Comparison of ENCODE assay signal across 8 mouse cellular contexts in the genomic region with DNA sequence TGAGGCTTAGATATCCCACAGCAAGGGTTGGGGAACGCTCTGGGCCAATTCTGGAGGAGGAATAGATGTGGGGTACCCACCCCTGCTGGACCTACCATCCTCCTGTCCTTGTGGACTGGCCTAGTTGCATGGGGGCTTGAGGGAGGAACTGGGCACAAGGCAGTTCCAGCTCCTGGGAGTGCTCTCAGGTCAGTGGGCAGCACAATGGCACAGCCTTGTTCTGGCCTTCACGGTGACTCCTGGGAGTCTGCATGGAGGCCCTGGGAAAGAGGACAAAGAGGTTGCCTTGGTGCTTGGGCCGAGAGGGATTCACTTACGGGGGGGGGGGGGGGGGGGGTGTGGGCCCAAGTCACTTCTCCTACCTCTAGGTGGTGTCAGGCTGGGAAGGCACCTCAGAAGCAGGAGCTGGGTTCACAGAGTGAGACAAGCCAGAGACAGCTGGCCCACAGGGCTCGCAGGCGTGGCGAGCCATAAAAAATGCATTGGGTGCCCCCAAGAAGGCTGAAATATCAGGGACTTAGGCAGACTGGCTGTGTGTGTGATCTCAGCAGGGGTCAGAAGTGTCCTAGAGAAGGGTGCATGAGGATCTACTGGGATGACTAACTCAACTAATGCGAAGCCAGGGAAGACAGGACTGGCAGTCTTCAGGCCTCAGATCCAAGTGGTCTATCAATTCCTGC.
DNase-seq lines count a peak whose midpoint lies in the region; ATAC-seq lines count a peak whose summit lies in the region.

No protein-coding gene starts in this region.

- H3K9me3 ChIP-seq in forebrain, embryonic 13.5 days (replicated peaks), result no peaks in the 10 kb centered on the region
- H3K9me3 ChIP-seq in kidney, embryonic 15.5 days (replicated peaks), result no peaks in the 10 kb centered on the region
- H3K9me3 ChIP-seq in midbrain, embryonic 16.5 days (replicated peaks; ENCODE audit: control insufficient read depth, low read length, poor library complexity, severe bottlenecking), result no peaks in the 10 kb centered on the region

- WGBS in forebrain, embryonic 13.5 days, result 14% methylated on average over 6 of the region's 8 CpGs
- 22% methylated on average over 8 of the region's 8 CpGs for whole genome bisulfite sequencing in kidney, embryonic 15.5 days
- 10% methylated on average over 7 of the region's 8 CpGs for WGBS in midbrain, embryonic 16.5 days

- H3K9ac ChIP-seq in forebrain, embryonic 13.5 days, result peak overlapping the region; percentile 83
- H3K9ac ChIP-seq in kidney, embryonic 15.5 days, result peak overlapping the region; percentile 65
- H3K9ac ChIP-seq in midbrain, embryonic 16.5 days (ENCODE audit: low read depth, low read length), result peak overlapping the region; percentile 72

- DNase-seq in gastrocnemius, postnatal 25 days, result peak; percentile 48
- no peak for DNase-seq in gastrocnemius, adult 8-10 months (ENCODE audit: low spot score in 2 of 2)
- DNase-seq in adrenal gland, postnatal 14 days, result peak; percentile 62
- no peak for DNase-seq in left cerebral cortex, adult 11 months (ENCODE audit: low spot score)
- no peak for DNase-seq in left cerebral cortex, postnatal 4 days

- ATAC-seq in forebrain, embryonic 13.5 days, result no peak
- ATAC-seq in kidney, embryonic 15.5 days (replicated peaks; ENCODE audit: low FRiP score), result no peak
- no peak for ATAC-seq in midbrain, embryonic 16.5 days

- peak overlapping the region; percentile 72 for H3K4me2 ChIP-seq in forebrain, embryonic 13.5 days
- H3K4me2 ChIP-seq in kidney, embryonic 15.5 days, result peak overlapping the region; percentile 62
- peak overlapping the region; percentile 68 for H3K4me2 ChIP-seq in midbrain, embryonic 16.5 days (ENCODE audit: low read length)

- no peaks in the 10 kb centered on the region for H3K36me3 ChIP-seq in forebrain, embryonic 13.5 days (ENCODE audit: poor library complexity, severe bottlenecking)
- no peaks in the 10 kb centered on the region for H3K36me3 ChIP-seq in kidney, embryonic 15.5 days
- H3K36me3 ChIP-seq in midbrain, embryonic 16.5 days (ENCODE audit: control insufficient read depth, insufficient read depth, low read length), result no peaks in the 10 kb centered on the region

- no peaks in the 10 kb centered on the region for H3K27me3 ChIP-seq in forebrain, embryonic 13.5 days
- no peaks in the 10 kb centered on the region for H3K27me3 ChIP-seq in kidney, embryonic 15.5 days
- no peaks in the 10 kb centered on the region for H3K27me3 ChIP-seq in midbrain, embryonic 16.5 days (ENCODE audit: control insufficient read depth, insufficient read depth, low read depth, low read length)

- intact Hi-C loops in left cerebral cortex, postnatal 4 days (cut with DNase I), result loop anchor here (5.0 to 10.0 kb wide), 2 partner anchors 68 to 245 kb away; partner anchors contain the start of gene Ier5l

- peaks cover 86% of the 10 kb centered on the region for H3K4me1 ChIP-seq in forebrain, embryonic 13.5 days
- H3K4me1 ChIP-seq in kidney, embryonic 15.5 days, result peaks cover 86% of the 10 kb centered on the region
- H3K4me1 ChIP-seq in midbrain, embryonic 16.5 days (ENCODE audit: control insufficient read depth, insufficient read depth, low read length), result peaks cover 79% of the 10 kb centered on the region

- peak overlapping the region; percentile 31 for H3K4me3 ChIP-seq in forebrain, embryonic 13.5 days
- H3K4me3 ChIP-seq in kidney, embryonic 15.5 days (replicated peaks), result peak overlapping the region; percentile 31
- peak overlapping the region; percentile 25; the same call in 1 of the 2 replicates for H3K4me3 ChIP-seq in midbrain, embryonic 16.5 days (ENCODE audit: low read depth, low read length)

- peak overlapping the region; percentile 100 for H3K27ac ChIP-seq in forebrain, embryonic 13.5 days
- peak overlapping the region; percentile 99 for H3K27ac ChIP-seq in kidney, embryonic 15.5 days
- peak overlapping the region; percentile 100 for H3K27ac ChIP-seq in midbrain, embryonic 16.5 days (ENCODE audit: low read length)

Comparison
In these comparisons a context has a peak if more than half of its experiments do, and no peak if none do; other contexts are left out.
1. DNase-seq: peak in gastrocnemius, postnatal 25 days (single experiment) and adrenal gland, postnatal 14 days (single experiment); none in gastrocnemius, adult 8-10 months (0 of 2), left cerebral cortex, adult 11 months (single experiment) and left cerebral cortex, postnatal 4 days (single experiment).
2. Peak in every context shown above with its lines, with median percentiles within 50 percentile points of each other: H3K27ac ChIP-seq, H3K4me2 ChIP-seq, H3K4me3 ChIP-seq and H3K9ac ChIP-seq.